Mouse (Mus musculus): Measurements from ENCODE around the gene Gnb2. TPM values are rescaled to one million over a fixed set of nuclear protein-coding genes. Genes with fewer than 3 reads are reported as not detected.

Gene Gnb2
- polyA plus RNA-seq (2015; fragmentation: Nextera tagmentation; extraction: Ambion mirVana) = 299 and 300 TPM in 2 replicates

GRCm38 (mm10) chr5:137533117-137533827 lies at the start of gene Gnb2, which contains the start of gene Epo:
Gene Gnb2 (minus strand): TSS chr5:137533510.
Gene Epo (minus strand): TSS chr5:137533242.
- Histone ChIP-seq H3K4me1 (peaks cover 26% of the 10 kb centered on the region), H3K27ac (replicated peaks) (peak within 1 kb of the TSS; percentile 94), H3K4me3 (peak within 1 kb of the TSS; percentile 84), H3K27me3 (replicated peaks) (no peaks in the 10 kb centered on the region), H3K4me2 (peak within 1 kb of the TSS; percentile 97), H3K9me3 (no peaks in the 10 kb centered on the region), H3K36me3 (peaks cover 22% of the 10 kb centered on the region), H3K9ac (peak within 1 kb of the TSS; percentile 92)
- ATAC-seq (ENCODE audit: extremely low read depth, insufficient number of reproducible peaks, low FRiP score, low TSS enrichment) = peak; percentile 76
- under 1% methylated on average over 38 of the region's 40 CpGs for WGBS

DNA sequence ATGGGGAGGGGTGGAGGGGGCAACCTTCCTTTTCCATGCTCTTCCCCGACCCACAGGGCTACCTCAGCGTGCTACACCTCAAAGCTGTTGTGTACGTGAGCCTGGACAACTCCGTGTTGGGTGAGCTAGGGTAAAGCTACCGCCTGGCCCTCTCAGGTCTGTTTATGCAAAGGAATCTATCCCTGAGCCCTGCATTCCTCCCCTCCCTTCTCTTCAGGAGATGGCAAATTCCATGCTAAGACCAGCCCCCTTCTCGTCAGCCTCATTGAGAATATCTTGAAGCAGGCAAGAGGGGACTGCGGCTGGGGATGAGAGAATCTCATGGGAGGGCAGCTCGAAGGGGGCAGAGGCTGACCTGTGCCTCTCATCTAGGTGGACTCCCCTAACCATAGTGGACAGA lies 49.4 kb upstream of the Gnb2 start:
- no peak overlapping the region for H3K4me3 ChIP-seq
- peak overlapping the region; percentile 77; the same call in 1 of the 2 replicates for H3K4me2 ChIP-seq
- 27% methylated on average over 8 of the region's 8 CpGs for WGBS
- H3K36me3 ChIP-seq = no peaks in the 10 kb centered on the region
- ATAC-seq (ENCODE audit: extremely low read depth, insufficient number of reproducible peaks, low FRiP score, low TSS enrichment) = no peak
- no peak overlapping the region for H3K9ac ChIP-seq
- H3K27ac ChIP-seq (replicated peaks) = no peak overlapping the region
- H3K9me3 ChIP-seq = no peaks in the 10 kb centered on the region; the same call in 1 of the 2 replicates
- H3K27me3 ChIP-seq (replicated peaks) = peaks cover 36% of the 10 kb centered on the region
- peaks cover 12% of the 10 kb centered on the region; the same call in 1 of the 2 replicates for H3K4me1 ChIP-seq

DNA sequence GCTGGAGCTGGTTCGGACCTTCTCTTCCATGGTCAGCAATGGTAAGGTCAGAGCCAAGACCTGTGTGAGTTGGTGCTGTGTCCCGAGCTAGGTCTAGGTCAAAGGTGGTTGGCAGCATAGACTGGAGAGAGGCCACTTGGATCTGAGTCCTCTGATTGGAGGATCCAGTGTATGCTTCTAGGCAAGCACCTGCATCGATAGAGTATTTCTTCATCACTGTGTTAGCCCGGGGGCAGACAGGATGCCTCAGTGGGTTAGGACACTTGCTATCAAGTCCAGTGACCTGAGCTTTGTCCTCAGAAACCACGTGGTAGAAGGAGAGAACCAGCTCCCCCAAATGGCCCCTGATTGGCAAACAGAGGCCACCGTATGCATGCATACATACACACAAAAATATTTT lies 46.9 kb upstream of the Gnb2 start:
- H3K9me3 ChIP-seq = no peaks in the 10 kb centered on the region

DNA sequence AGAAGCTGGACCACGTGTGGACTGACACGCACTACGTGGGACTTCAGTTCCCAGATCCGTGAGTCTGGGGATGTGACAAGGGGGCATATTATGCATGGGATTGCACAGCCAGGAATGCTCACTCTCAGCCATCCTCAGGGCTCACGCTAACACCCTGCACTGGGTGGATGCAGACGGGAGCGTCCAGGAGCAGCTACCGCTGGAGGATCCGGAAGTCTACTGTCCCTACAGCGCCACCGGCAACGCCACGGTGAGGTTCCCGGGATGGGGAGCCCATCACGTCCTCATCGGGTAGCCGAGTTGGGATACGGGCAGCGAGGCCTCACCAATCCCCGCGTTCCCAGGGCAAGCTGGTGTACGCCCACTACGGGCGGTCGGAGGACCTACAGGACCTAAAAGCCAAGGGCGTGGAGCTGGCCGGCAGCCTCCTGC lies 41.2 kb upstream of the Gnb2 start:
- Histone ChIP-seq H3K9me3 (no peaks in the 10 kb centered on the region), H3K4me3 (peak overlapping the region; percentile 43), H3K27me3 (replicated peaks) (peaks cover 37% of the 10 kb centered on the region), H3K27ac (replicated peaks) (no peak overlapping the region), H3K9ac (peak overlapping the region; percentile 67), H3K4me2 (peak overlapping the region; percentile 70), H3K4me1 (peaks cover 13% of the 10 kb centered on the region), H3K36me3 (no peaks in the 10 kb centered on the region)
- 8% methylated on average over 27 of the region's 27 CpGs for WGBS
- no peak for ATAC-seq (ENCODE audit: extremely low read depth, insufficient number of reproducible peaks, low FRiP score, low TSS enrichment)

More for the DNA sequence above, 46.9 kb upstream of the Gnb2 start:
- ATAC-seq (ENCODE audit: extremely low read depth, insufficient number of reproducible peaks, low FRiP score, low TSS enrichment) = no peak
- H3K27me3 ChIP-seq (replicated peaks) = peaks cover 40% of the 10 kb centered on the region
- H3K36me3 ChIP-seq = no peaks in the 10 kb centered on the region
- no peak overlapping the region for H3K27ac ChIP-seq (replicated peaks)
- no peak overlapping the region for H3K4me3 ChIP-seq
- H3K9ac ChIP-seq = no peak overlapping the region
- WGBS = 76% methylated on average over 6 of the region's 6 CpGs
- peaks cover 12% of the 10 kb centered on the region; the same call in 1 of the 2 replicates for H3K4me1 ChIP-seq
- H3K4me2 ChIP-seq = no peak overlapping the region

DNA sequence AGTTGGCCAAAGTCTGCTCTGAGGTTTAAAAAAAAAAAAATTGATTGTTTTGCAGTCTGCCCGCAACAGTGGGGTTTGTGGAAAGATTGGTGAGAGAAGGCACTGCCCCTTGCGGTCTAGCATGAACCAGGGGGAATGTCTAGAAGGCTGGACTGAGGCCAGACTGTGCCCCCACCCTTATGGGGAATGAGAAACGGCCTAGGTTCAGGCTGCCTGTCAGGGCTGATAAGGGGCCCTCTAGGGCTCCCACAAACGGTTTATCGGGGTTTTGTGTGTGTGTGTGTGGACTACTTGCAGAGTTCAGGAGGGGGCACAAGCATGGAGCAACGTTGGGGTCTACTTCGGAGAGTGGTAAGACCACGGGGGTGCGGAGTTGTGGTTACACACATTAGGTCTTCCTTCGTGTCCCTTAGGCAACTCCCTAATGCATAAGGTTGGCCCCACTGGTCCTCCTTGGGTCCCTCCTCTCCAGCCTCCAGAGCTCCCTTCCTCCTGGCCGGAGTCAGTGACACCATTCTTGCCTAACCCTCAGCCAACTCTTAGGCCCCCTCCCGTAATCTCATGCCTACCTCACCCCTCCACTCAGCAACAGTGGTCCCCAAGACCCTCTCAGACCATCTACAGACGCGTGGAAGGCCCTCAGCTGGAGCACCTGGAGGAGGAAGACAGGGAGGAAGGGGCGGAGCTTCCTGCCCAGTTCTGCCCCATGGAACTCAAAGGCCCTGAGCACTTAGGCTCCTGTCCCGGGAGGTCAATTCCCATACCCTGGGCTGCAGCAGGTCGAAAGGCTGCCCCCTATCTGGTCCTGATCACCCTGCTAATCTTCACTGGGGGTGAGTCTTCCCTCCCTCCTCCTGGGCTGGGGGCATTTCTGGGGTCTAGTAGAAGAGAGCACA lies 37.6 kb upstream of the Gnb2 start:
- Histone ChIP-seq H3K27me3 (replicated peaks) (peaks cover 46% of the 10 kb centered on the region), H3K4me1 (peaks cover 13% of the 10 kb centered on the region), H3K4me2 (peak overlapping the region; percentile 44), H3K36me3 (no peaks in the 10 kb centered on the region), H3K9ac (no peak overlapping the region), H3K4me3 (peak overlapping the region; percentile 12; the same call in 1 of the 2 replicates), H3K9me3 (no peaks in the 10 kb centered on the region), H3K27ac (replicated peaks) (0 out of 2 replicates have a peak overlapping the region, but pooled peaks have one; percentile 24)
- no peak for ATAC-seq (ENCODE audit: extremely low read depth, insufficient number of reproducible peaks, low FRiP score, low TSS enrichment)
- 66% methylated on average over 17 of the region's 17 CpGs for WGBS

GRCm38 (mm10) chr5:137570181-137570580 lies 36.9 kb upstream of the Gnb2 start:
- H3K27me3 ChIP-seq (replicated peaks) = peaks cover 45% of the 10 kb centered on the region
- H3K4me1 ChIP-seq = peaks cover 13% of the 10 kb centered on the region
- peak overlapping the region; percentile 44 for H3K4me2 ChIP-seq
- no peak for ATAC-seq (ENCODE audit: extremely low read depth, insufficient number of reproducible peaks, low FRiP score, low TSS enrichment)
- H3K36me3 ChIP-seq = no peaks in the 10 kb centered on the region
- no peak overlapping the region for H3K9ac ChIP-seq
- no peaks in the 10 kb centered on the region for H3K9me3 ChIP-seq
- H3K4me3 ChIP-seq = no peak overlapping the region; the same call in 1 of the 2 replicates
- 0 out of 2 replicates have a peak overlapping the region, but pooled peaks have one; percentile 24 for H3K27ac ChIP-seq (replicated peaks)
- 45% methylated on average over 7 of the region's 7 CpGs for WGBS

GRCm38 (mm10) chr5:137569665-137570064 lies 36.4 kb upstream of the Gnb2 start, which contains the start of gene Tfr2:
Gene Tfr2 (plus strand): TSS chr5:137569840.
- Histone ChIP-seq H3K36me3 (no peaks in the 10 kb centered on the region), H3K4me3 (no peak within 1 kb of the TSS; the same call in 1 of the 2 replicates), H3K27me3 (replicated peaks) (peaks cover 40% of the 10 kb centered on the region), H3K9me3 (no peaks in the 10 kb centered on the region), H3K27ac (replicated peaks) (0 out of 2 replicates have a peak within 1 kb of the TSS, but pooled peaks have one; percentile 24), H3K9ac (no peak within 1 kb of the TSS), H3K4me2 (peak within 1 kb of the TSS; percentile 44), H3K4me1 (peaks cover 12% of the 10 kb centered on the region)
- WGBS = 28% methylated on average over 9 of the region's 9 CpGs
- peak; percentile 79 for ATAC-seq (ENCODE audit: extremely low read depth, insufficient number of reproducible peaks, low FRiP score, low TSS enrichment)

- no peak for ATAC-seq (ENCODE audit: extremely low read depth, insufficient number of reproducible peaks, low FRiP score, low TSS enrichment)
- H3K4me2 ChIP-seq = peak overlapping the region; percentile 44; the same call in 1 of the 2 replicates
- no peak overlapping the region for H3K4me3 ChIP-seq
- H3K27ac ChIP-seq (replicated peaks) = no peak overlapping the region
- no peaks in the 10 kb centered on the region for H3K9me3 ChIP-seq
- peaks cover 34% of the 10 kb centered on the region for H3K27me3 ChIP-seq (replicated peaks)
- H3K36me3 ChIP-seq = no peaks in the 10 kb centered on the region
- H3K9ac ChIP-seq = no peak overlapping the region
- H3K4me1 ChIP-seq = peaks cover 5% of the 10 kb centered on the region; the same call in 1 of the 2 replicates
- 54% methylated on average over 12 of the region's 12 CpGs for WGBS
Measured at GRCm38 (mm10) chr5:137569031-137569430, 35.7 kb upstream of the Gnb2 start.

- 77% methylated on average over 8 of the region's 8 CpGs for WGBS
- no peak overlapping the region for H3K27ac ChIP-seq (replicated peaks)
- H3K4me1 ChIP-seq = peaks cover 5% of the 10 kb centered on the region; the same call in 1 of the 2 replicates
- H3K36me3 ChIP-seq = no peaks in the 10 kb centered on the region
- H3K4me3 ChIP-seq = no peak overlapping the region
- no peak for ATAC-seq (ENCODE audit: extremely low read depth, insufficient number of reproducible peaks, low FRiP score, low TSS enrichment)
- no peak overlapping the region for H3K9ac ChIP-seq
- no peaks in the 10 kb centered on the region for H3K9me3 ChIP-seq
- peaks cover 27% of the 10 kb centered on the region for H3K27me3 ChIP-seq (replicated peaks)
- no peak overlapping the region for H3K4me2 ChIP-seq
Measured at GRCm38 (mm10) chr5:137568223-137568798, 35.0 kb upstream of the Gnb2 start.

DNA sequence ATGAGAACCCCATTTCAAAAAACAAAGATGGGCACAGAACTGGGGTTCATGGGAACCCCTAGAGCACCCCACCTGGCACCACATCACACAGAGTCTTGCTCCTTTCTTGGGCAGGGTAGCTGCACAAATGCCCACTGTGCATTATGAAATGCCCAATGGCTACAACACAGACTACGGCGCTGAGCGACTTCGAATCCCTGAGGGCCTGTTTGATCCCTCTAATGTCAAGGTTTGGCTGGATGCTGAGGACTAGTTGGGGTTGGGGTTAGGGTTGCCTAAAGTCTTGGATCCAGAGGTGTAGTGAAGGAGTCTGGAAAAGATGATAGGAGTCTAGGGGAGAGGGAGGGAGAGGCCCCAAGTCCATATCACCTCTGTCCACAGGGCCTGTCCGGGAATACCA lies 33.1 kb upstream of the Gnb2 start:
- no peak overlapping the region for H3K9ac ChIP-seq
- H3K27me3 ChIP-seq (replicated peaks) = peaks cover 29% of the 10 kb centered on the region
- H3K36me3 ChIP-seq = no peaks in the 10 kb centered on the region
- H3K4me1 ChIP-seq = peaks cover 5% of the 10 kb centered on the region; the same call in 1 of the 2 replicates
- no peak for ATAC-seq (ENCODE audit: extremely low read depth, insufficient number of reproducible peaks, low FRiP score, low TSS enrichment)
- no peak overlapping the region for H3K4me2 ChIP-seq
- H3K9me3 ChIP-seq = no peaks in the 10 kb centered on the region
- H3K27ac ChIP-seq (replicated peaks) = no peak overlapping the region
- 90% methylated on average over 5 of the region's 5 CpGs for whole genome bisulfite sequencing
- no peak overlapping the region for H3K4me3 ChIP-seq

Measured in heart, embryonic 13.5 days (tissue).